Mouse (Mus musculus) adrenal gland, adult 18-20 months (tissue): Measurements from ENCODE around the gene Dpm3. TPM values are rescaled to one million over a fixed set of nuclear protein-coding genes. Genes with fewer than 3 reads are reported as not detected.
A peak's percentile ranks its signal among the peaks of the same experiment; 100 is the strongest.

Source experiments
- DNase-seq, 2 experiments: peaks; one replicate each; pipeline ENCODE4 v3.0.0; 2021 to 2022; ENCODE audit warnings: low spot score in 2 of 2
- total RNA-seq, 2 experiments: library from RNA; stranded (reverse); gene quantifications; 1 replicate in 1 of 2; 2 replicates in 1 of 2; pipeline ENCODE4 v1.2.3; 2021

Dpm3 gene
- total RNA-seq, 2 experiments from 2014 or later = 119 to 122 TPM

- DNase-seq = no peak
These were observed 1.1 kb downstream of the Dpm3 start for GRCm38 (mm10) chr3:89260211-89260610.

GRCm38 (mm10) chr3:89262417-89262816 lies 3.3 kb downstream of the Dpm3 start:
- DNase-seq = no peak

GRCm38 (mm10) chr3:89266439-89266893 lies 7.3 kb downstream of the Dpm3 start:
- peak; percentile 69 to 70 for DNase-seq

GRCm38 (mm10) chr3:89268916-89269315 lies 9.8 kb downstream of the Dpm3 start:
- DNase-seq = no peak

- DNase-seq = peak; percentile 86 to 89
These were observed 11.0 kb downstream of the Dpm3 start, which contains the start of gene Slc50a1 for GRCm38 (mm10) chr3:89270051-89270755. Slc50a1 (minus strand) TSS chr3:89270570.

GRCm38 (mm10) chr3:89270891-89271290 lies 11.7 kb downstream of the Dpm3 start:
- peak; percentile 47 to 49 for DNase-seq

GRCm38 (mm10) chr3:89271760-89272159 lies 12.6 kb downstream of the Dpm3 start:
- DNase-seq = no peak

GRCm38 (mm10) chr3:89276061-89276460 lies 16.9 kb downstream of the Dpm3 start:
- DNase-seq = no peak

- no peak for DNase-seq
These were observed 18.3 kb downstream of the Dpm3 start for GRCm38 (mm10) chr3:89277281-89278021.

GRCm38 (mm10) chr3:89278107-89278506 lies 18.9 kb downstream of the Dpm3 start:
- peak in 1 of 2 experiments; percentile 14 for DNase-seq

GRCm38 (mm10) chr3:89278643-89279042 lies 19.5 kb downstream of the Dpm3 start:
- no peak for DNase-seq

- DNase-seq = peak; percentile 78 to 84
These were observed 20.2 kb downstream of the Dpm3 start for GRCm38 (mm10) chr3:89279153-89279890.

GRCm38 (mm10) chr3:89280050-89280605 lies 21.0 kb downstream of the Dpm3 start:
- DNase-seq = no peak

GRCm38 (mm10) chr3:89280606-89281511 lies 21.7 kb downstream of the Dpm3 start, which contains the start of gene Efna1:
Efna1 (minus strand) TSS chr3:89281142.
- DNase-seq = peak; percentile 34 to 55

- DNase-seq = peak; percentile 83 to 91
These were observed 22.6 kb downstream of the Dpm3 start for GRCm38 (mm10) chr3:89281579-89282290.

GRCm38 (mm10) chr3:89282291-89282643 lies 23.1 kb downstream of the Dpm3 start:
- DNase-seq = no peak

GRCm38 (mm10) chr3:89284261-89284660 lies 25.1 kb downstream of the Dpm3 start:
- no peak for DNase-seq

- DNase-seq = no peak
These were observed 26.4 kb downstream of the Dpm3 start for GRCm38 (mm10) chr3:89285526-89285925.

GRCm38 (mm10) chr3:89287286-89287685 lies 28.1 kb downstream of the Dpm3 start:
- no peak for DNase-seq
